ENCODE assay signal across 22 mouse cellular contexts in the genomic region with DNA sequence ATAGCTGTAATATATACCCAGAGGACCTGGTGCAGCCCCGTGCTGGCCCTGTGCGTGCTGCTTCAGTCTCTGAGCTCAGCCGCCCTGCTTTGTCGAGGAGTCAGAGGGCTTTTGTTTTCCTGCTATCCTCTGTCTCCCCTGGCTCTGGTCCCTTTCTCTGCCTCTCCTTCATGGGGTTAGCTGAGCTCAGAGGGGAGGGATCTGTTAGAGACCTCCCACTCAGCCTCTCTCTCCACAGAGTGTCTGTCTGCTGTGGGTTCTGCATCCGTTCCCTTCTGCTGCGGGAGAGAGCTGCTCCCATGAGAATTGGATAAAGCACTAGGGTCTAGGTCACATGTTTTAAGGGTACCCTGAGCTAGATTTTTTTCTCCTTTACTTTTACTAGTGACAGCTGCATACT. TPM values are rescaled to one million over a fixed set of nuclear protein-coding genes. Genes with fewer than 3 reads are reported as not detected.
DNase-seq lines count a peak whose midpoint lies in the region; ATAC-seq lines count a peak whose summit lies in the region.
"Had no signal": no experiment of that assay in that cellular context is flagged by ENCODE, and none has a peak within 500 bp of the region (broad histone marks: within the 10 kb centered on the region; RNA-seq: fewer than 3 reads in every experiment).

No protein-coding gene starts in this region.

- H3K4me3 ChIP-seq in embryonic facial prominence, embryonic 14.5 days (ENCODE audit: low read depth, low read length): no peak overlapping the region
- H3K4me3 ChIP-seq in embryonic facial prominence, embryonic 10.5 days: no peak overlapping the region

- 89% methylated on average over 6 of the region's 6 CpGs for WGBS in embryonic facial prominence, embryonic 14.5 days
- WGBS in embryonic facial prominence, embryonic 10.5 days: 91% methylated on average over 6 of the region's 6 CpGs

- no peaks in the 10 kb centered on the region for H3K4me1 ChIP-seq in embryonic facial prominence, embryonic 14.5 days (ENCODE audit: control insufficient read depth, insufficient read depth, low read length)
- no peaks in the 10 kb centered on the region for H3K4me1 ChIP-seq in embryonic facial prominence, embryonic 10.5 days

- no peak overlapping the region for H3K27ac ChIP-seq in embryonic facial prominence, embryonic 14.5 days (replicated peaks; ENCODE audit: low read depth, low read length)
- H3K27ac ChIP-seq in embryonic facial prominence, embryonic 10.5 days (replicated peaks): no peak overlapping the region

- no peak overlapping the region for H3K9ac ChIP-seq in embryonic facial prominence, embryonic 14.5 days (ENCODE audit: low read depth, low read length)

- peak; percentile 57; the same call in 1 of the 2 replicates for ATAC-seq in embryonic facial prominence, embryonic 14.5 days (ENCODE audit: low read depth)
- ATAC-seq: activated CD4-positive, CD25-positive, alpha-beta regulatory T cell, adult 4 months; CD4-positive, CD25-positive, alpha-beta regulatory T cell, adult 4 months; Patski had no signal

- intact Hi-C loops in heart, postnatal 25 days (cut with DNase I): no loop called here
- intact Hi-C loops in left cerebral cortex, postnatal 36 days (cut with DNase I): no loop called here

- H3K36me3 ChIP-seq in embryonic facial prominence, embryonic 14.5 days (ENCODE audit: control insufficient read depth, insufficient read depth, low read length): peaks cover 100% of the 10 kb centered on the region
- H3K36me3 ChIP-seq in embryonic facial prominence, embryonic 10.5 days (replicated peaks): peaks cover 100% of the 10 kb centered on the region

- no peaks in the 10 kb centered on the region for H3K9me3 ChIP-seq in embryonic facial prominence, embryonic 14.5 days (ENCODE audit: control insufficient read depth, low read length)
- no peaks in the 10 kb centered on the region for H3K9me3 ChIP-seq in embryonic facial prominence, embryonic 10.5 days
- H3K9me3 ChIP-seq: G1E had no signal

- H3K27me3 ChIP-seq in embryonic facial prominence, embryonic 14.5 days (replicated peaks; ENCODE audit: control insufficient read depth, insufficient read depth, low read length): no peaks in the 10 kb centered on the region
- no peaks in the 10 kb centered on the region for H3K27me3 ChIP-seq in embryonic facial prominence, embryonic 10.5 days (replicated peaks; ENCODE audit: low read depth, poor library complexity, severe bottlenecking)
- H3K27me3 ChIP-seq: CH12.LX, Patski had no signal

- no peak overlapping the region for H3K4me2 ChIP-seq in embryonic facial prominence, embryonic 14.5 days (ENCODE audit: low read depth, low read length)

- DNase-seq in embryonic facial prominence, embryonic 14.5 days (ENCODE audit: low spot score): no peak
- no peak for DNase-seq in embryonic facial prominence, embryonic 10.5 days (ENCODE audit: low spot score)
- peak; percentile 92 for DNase-seq in heart, adult 11 months
- DNase-seq in heart, postnatal 25 days (ENCODE audit: low spot score): no peak
- peak; percentile 22 for DNase-seq in brain, adult 2 months (ENCODE audit: low read depth, low spot score)
- DNase-seq in left cerebral cortex, postnatal 36 days (ENCODE audit: low spot score in 2 of 2): no peak
- DNase-seq: adrenal gland, adult 2 months; adrenal gland, adult 8-10 months; adrenal gland, postnatal 10 days; adrenal gland, postnatal 14 days; adrenal gland, postnatal 25 days; adrenal gland, postnatal 36 days; B cell, adult 2 months; cerebellum, adult 11 months; cerebellum, adult 11-12 months; cerebellum, adult 18-20 months; cerebellum, adult 2 months had no signal

RNA-seq across cellular contexts. Expression of a gene that starts 11.5 kb away (rescaled TPM):
- polyA plus RNA-seq in embryonic facial prominence, embryonic 14.5 days (2014; fragmentation: Nextera tagmentation; extraction: Ambion mirVana): 110 and 118 TPM in 2 replicates
- polyA plus RNA-seq in embryonic facial prominence, embryonic 10.5 days (2016; fragmentation: Nextera tagmentation; extraction: Ambion mirVana): 265 and 267 TPM in 2 replicates
- 10 to 100 TPM; 18.4 to 18.6 TPM for total RNA-seq in heart, postnatal 25 days (2021)
- 10 to 100 TPM; 31.8 to 37.3 TPM for total RNA-seq in left cerebral cortex, postnatal 36 days (2021)

RNA-seq across cellular contexts. Expression of a gene that starts 15.5 kb away (rescaled TPM):
- polyA plus RNA-seq in embryonic facial prominence, embryonic 14.5 days (2014; fragmentation: Nextera tagmentation; extraction: Ambion mirVana): 23.7 and 29.5 TPM in 2 replicates
- polyA plus RNA-seq in embryonic facial prominence, embryonic 10.5 days (2016; fragmentation: Nextera tagmentation; extraction: Ambion mirVana): 25.0 and 25.2 TPM in 2 replicates
- total RNA-seq in heart, postnatal 25 days (2021): 10 to 100 TPM; 10.1 to 10.4 TPM
- 10 to 100 TPM; 35.8 to 49.7 TPM for total RNA-seq in left cerebral cortex, postnatal 36 days (2021)

RNA-seq across cellular contexts. Expression of a gene that starts 25.6 kb away (rescaled TPM):
- polyA plus RNA-seq in embryonic facial prominence, embryonic 14.5 days (2014; fragmentation: Nextera tagmentation; extraction: Ambion mirVana): 15.7 and 18.2 TPM in 2 replicates
- polyA plus RNA-seq in embryonic facial prominence, embryonic 10.5 days (2016; fragmentation: Nextera tagmentation; extraction: Ambion mirVana): 10.8 and 15.5 TPM in 2 replicates
- total RNA-seq in heart, postnatal 25 days (2021): 10 to 100 TPM; 12.7 to 14.2 TPM
- 1 to 10 TPM; 1.6 to 1.9 TPM for total RNA-seq in left cerebral cortex, postnatal 36 days (2021)

RNA-seq across cellular contexts. Expression of a gene that starts 32.7 kb away (rescaled TPM):
- polyA plus RNA-seq in embryonic facial prominence, embryonic 14.5 days (2014; fragmentation: Nextera tagmentation; extraction: Ambion mirVana): 58.6 and 62.7 TPM in 2 replicates
- polyA plus RNA-seq in embryonic facial prominence, embryonic 10.5 days (2016; fragmentation: Nextera tagmentation; extraction: Ambion mirVana): 70.8 and 78.6 TPM in 2 replicates
- 10 to 100 TPM; 10.8 to 13.2 TPM for total RNA-seq in heart, postnatal 25 days (2021)
- 10 to 100 TPM; 14.4 to 15.1 TPM for total RNA-seq in left cerebral cortex, postnatal 36 days (2021)

Comparison
In these comparisons a context has a peak if more than half of its experiments do, and no peak if none do; other contexts are left out.
1. DNase-seq: peak in heart, adult 11 months (single experiment) and brain, adult 2 months (single experiment); none in embryonic facial prominence, embryonic 14.5 days (single experiment), embryonic facial prominence, embryonic 10.5 days (single experiment), heart, postnatal 25 days (single experiment) and left cerebral cortex, postnatal 36 days (0 of 2).
2. RNA of a gene that starts 25.6 kb away (total RNA-seq): 12.7 to 14.2 TPM in heart, postnatal 25 days; 1.6 to 1.9 TPM in left cerebral cortex, postnatal 36 days; every median in the first group is over 4 times any median in the second.